Mouse (Mus musculus) mesoderm, embryonic 11.5 days (tissue): Measurements from ENCODE around the gene Kifc5b.
"Not testable (repeated sequence)": the region's sequence is repeated elsewhere in the genome, so short reads cannot be mapped to it uniquely, and the experiment has no call there.

Experiments used
- DNase-seq: peaks from one replicate; pipeline ENCODE4 v3.0.0-alpha.2; 2012; ENCODE audit warnings: low read depth, low spot score

Gene Kifc5b

GRCm38 (mm10) chr17:26971247-26971905 lies 54.5 kb downstream of the Kifc5b start:
- no peak for DNase-seq

GRCm38 (mm10) chr17:26972107-26972506 lies 55.2 kb downstream of the Kifc5b start:
- no peak for DNase-seq

GRCm38 (mm10) chr17:26972703-26973574 lies 56.0 kb downstream of the Kifc5b start, which contains the start of gene Zbtb9:
Gene Zbtb9 (plus strand): TSS chr17:26973167.
- DNase-seq = peak; percentile 96

GRCm38 (mm10) chr17:26974547-26974946 lies 57.7 kb downstream of the Kifc5b start:
- DNase-seq = no peak

- DNase-seq = no peak
Measured at GRCm38 (mm10) chr17:26975415-26975814, 58.5 kb downstream of the Kifc5b start.

- DNase-seq = not testable (repeated sequence)
Measured at GRCm38 (mm10) chr17:26977354-26977753, 60.5 kb downstream of the Kifc5b start.

- DNase-seq = no peak
Measured at GRCm38 (mm10) chr17:26979426-26979825, 62.5 kb downstream of the Kifc5b start.

GRCm38 (mm10) chr17:26981050-26981449 lies 64.2 kb downstream of the Kifc5b start:
- DNase-seq = no peak
